Mouse (Mus musculus): Measurements from ENCODE around the gene Oat.

Oat gene

DNA sequence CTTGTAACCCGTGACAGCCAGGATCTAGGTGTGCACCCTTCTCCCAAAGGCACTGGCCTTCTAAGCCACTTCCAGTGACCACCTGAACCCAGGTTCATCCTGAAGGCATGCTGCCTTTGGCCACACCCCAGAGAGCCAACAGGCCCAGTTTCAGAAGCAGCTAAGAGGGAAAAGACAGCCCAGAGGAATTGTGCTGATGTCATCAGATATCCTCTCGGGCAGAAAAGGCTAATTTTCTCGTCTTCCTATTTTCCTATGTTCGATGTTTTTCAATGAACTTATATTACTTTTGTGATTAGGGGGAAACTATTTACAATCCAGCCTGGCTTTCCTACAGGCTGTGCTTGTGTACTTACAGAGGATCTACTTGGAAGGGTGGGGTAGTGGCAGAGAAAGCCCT is 35.6 kb downstream of the Oat start:
- DNase-seq = no peak

DNA sequence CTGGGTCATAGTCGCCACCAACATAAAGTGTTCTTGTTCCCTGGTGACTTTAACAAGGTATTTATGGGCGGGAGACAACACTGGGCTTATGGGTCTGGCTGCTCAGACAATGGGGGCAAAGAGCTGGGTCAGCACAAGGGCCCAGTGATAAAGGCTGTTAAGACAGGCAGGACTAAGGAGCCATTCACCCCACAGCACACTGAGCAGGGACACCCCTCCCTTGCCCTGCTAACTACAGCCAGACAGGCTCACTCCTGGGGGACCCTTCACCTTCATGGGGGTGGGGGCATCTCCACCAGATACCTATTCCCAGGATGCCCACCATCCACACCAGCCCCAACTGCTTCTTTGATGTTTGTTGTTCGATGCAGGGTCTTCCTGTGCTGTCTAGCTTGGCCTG is 47.0 kb downstream of the Oat start:
- DNase-seq = no peak

DNA sequence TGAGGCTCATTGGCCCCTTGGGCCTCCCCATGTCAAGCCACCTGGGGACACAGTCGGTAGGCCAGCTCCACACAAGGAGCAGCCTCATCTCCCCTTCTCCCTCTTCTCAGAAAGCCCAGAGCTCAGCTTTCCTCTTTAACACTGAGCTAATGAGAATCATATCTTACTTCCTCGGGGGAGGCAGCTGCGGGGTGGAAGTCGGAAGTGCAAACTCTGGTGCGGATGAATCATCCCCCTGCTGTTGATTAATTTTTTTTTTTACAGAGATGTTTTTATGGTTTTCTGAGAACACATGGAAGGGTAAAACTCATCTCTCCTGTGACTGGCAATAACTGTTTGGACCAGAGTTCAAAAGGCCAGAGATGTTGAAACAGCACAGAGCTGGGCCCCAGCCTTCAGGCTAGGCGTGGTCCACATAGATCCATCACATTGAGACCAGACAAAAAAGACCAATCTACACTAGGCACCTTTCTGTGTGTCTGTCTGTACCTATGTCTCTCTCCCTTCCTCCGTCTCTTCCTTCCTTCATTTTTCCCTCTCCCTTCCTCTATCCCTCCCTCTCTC is 62.7 kb downstream of the Oat start:
- no peak for DNase-seq

DNA sequence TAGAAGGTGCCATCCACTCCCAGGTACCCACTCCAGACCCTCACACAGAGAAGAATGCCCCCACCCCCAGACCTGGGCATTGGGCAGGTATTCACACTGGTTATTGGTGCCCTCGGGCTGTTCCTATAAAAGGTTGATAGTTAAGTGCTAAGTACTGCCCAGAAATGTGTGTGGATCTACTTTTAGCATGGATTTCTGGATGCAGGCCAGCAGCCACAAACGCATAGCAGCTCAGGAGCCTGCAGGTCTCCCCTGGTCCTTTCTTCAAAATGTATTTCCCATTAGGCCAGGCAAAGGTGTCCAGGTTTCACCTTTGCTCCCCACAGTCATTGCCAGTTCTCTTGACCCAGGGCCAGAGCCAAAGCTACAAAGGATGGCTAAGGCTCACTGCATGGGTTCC is 67.1 kb downstream of the Oat start:
- DNase-seq = no peak

Measured in embryo, embryonic 11 days (tissue).